Mouse (Mus musculus) embryo, embryonic 9.5 days (tissue): ENCODE data around the gene Gm28043.

Experiments
- DNase-seq: peaks from one replicate; pipeline ENCODE4 v3.0.0-alpha.2; 2017; ENCODE audit errors: extremely low spot score

Gene Gm28043

DNA sequence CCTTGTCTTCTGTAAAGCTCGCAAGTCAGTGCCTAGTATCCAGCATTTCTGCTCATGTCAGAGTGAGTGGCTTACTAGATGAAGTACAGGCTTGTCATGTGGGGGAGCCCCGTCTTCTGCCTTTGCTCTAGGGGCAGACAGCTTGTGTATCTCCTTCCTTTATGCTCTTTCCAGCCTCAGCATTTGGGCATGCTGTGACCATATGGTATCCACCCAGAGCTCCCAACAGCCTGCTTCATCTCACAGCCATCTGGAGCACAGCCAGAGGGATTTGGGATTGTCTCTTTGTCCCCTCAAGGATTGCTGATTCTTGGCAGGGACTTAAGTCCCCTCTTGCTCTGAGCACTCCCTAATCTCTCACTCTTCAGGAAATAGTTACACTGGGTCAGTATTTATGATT lies 65.5 kb downstream of the Gm28043 start:
- no peak for DNase-seq

DNA sequence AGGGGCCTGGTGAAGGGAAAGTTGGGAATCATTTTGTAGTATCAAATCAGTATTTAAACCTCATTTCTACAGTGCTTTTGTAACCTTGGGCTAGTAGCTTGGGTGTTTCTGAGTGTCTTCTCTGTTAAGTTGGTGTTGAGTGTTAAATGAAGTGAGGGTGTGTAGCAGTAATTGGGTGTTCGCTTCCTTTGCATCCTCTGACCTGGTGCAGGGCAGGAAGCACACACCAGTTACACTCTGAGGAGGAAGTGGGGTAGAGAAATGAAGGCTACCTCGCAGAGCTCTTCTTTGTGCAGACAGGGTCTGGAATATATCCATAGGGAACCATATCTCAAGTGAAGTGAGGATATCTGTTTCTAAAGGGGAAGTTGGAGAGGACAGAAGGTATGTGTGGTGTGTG lies 66.2 kb downstream of the Gm28043 start:
- no peak for DNase-seq

DNA sequence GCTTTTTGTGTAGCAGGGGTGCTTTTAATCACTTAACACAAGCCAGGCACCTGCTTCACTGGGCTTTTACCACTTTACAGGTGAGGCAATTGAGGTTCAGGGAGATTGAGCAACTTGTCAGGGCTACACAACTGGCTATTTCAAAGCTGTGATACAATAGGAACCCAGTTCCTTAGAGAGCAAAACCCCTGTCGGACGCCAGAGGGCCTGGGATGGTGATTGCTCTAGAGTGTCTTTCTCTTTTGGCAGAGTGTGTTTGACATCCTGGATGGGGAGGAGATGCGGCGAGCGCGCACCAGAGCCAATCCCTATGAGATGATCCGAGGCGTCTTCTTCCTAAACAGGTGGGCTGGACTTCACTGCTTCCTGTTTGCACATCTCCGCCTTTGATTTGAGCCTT lies 67.0 kb downstream of the Gm28043 start:
- DNase-seq = no peak

DNA sequence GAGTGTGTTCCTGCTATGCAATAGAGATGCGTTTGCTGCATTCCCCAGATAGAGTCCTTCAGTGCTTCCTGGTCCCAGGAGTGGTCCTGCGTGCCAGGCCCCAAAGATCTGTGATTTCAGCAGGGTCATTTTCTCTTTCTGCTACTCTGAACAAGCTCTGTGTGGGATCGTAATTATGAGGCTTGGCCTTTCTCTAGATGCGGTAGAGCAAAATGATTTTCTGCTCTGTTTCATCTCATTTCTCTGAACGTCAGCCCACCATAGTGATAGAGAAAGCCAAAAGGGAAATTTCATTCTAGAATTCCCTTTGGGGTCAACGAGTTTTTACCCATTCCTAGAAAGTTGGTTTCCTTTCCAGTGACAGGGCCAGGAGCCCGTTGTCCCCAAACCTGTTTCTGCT lies 67.6 kb downstream of the Gm28043 start:
- DNase-seq = no peak

DNA sequence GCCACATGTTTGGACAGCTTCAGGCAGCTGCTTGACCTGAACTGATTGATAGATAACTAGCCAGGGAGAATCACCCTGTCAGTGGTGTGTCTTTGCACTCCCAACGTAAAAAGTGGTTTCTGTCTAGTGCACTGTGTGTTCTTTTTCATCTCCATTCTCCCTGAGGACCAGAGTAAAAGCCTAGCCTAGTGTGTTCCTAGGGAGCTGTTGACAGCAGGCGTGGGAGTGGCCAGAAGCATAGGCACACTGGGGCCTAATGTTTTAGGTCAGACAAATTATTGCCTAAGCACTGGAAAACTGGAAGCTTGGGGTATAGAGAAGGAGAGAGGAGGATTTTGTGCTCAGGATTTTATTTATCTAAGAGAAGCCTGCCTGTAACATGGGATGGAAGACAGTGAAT lies 68.5 kb downstream of the Gm28043 start:
- no peak for DNase-seq

DNA sequence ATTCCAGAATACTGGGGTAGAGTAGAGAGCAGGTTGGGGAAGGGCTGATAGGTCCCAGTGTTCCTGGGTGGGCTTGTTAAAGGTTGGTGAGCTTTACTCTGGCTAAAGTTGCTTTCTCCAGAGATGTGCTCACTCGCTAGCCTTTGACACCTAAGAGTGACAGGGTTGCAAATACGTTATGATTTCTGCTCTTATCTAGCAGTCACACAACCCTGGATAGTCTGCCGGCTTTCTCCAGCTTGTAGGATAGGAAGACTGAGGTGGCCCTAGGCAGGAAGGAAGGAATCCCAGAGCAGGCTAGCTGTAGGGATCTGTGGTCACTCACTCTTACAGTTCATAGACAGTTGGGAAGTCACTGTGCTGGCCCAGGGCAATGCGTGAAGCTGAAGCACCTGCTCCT lies 69.6 kb downstream of the Gm28043 start:
- no peak for DNase-seq

DNA sequence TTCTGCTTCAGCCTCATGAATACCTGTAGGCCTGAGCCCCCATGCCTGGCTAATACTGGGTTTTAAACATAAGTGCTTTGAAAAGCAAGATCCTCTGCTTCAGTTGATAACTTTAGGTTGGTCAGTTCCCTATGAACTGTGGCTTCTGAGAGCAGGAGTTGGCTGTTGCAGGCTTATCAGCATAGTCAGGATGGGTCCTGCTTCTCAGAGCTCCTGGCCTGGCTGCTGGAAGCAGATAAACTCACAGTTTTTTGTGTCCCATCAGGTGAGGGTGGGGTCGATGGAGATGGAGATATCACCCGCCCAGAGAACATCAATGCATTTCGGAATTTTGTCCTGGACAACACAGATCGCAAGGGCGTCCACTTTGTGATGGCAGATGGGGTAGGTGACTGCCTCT lies 72.1 kb downstream of the Gm28043 start:
- DNase-seq = no peak

DNA sequence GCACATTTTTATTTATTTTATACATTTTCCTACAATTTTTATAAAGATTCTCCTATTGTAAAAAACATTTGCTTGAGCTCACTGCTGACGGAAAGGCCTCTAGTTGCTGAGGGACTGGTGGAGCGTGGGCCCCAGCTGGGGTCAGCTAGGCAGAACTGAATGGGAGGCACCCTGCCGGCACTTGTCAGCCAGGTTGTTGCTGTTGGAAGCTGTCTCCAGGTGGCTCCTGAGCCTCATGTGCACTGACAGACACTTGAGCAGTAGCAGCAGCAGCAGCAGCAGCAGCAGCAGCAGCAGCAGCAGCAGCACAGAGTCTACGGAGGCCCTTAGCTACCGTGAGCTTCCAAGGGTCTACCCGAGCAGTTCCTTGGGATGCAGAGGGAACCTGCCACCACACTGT lies 72.7 kb downstream of the Gm28043 start:
- no peak for DNase-seq

DNA sequence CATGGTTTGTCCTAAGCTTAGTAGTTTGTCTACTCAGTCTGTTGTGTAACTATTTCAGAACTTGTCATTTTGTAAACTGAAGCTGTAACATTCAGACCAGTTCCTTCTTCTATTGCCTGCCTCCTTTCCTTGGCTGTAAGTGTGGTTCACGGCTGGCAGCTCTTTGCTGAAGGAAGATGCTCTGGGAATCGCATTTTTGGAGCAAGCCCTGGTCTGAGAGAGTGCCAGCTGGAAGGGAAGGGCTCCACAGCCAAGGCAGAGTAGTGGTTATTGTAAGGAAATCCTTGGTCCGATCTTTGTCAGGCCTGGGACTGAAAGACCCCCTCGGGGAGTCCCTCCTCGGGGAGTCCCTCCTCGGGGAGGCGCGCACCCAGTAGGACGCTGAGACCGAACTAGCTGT lies 73.9 kb downstream of the Gm28043 start:
- DNase-seq = no peak

DNA sequence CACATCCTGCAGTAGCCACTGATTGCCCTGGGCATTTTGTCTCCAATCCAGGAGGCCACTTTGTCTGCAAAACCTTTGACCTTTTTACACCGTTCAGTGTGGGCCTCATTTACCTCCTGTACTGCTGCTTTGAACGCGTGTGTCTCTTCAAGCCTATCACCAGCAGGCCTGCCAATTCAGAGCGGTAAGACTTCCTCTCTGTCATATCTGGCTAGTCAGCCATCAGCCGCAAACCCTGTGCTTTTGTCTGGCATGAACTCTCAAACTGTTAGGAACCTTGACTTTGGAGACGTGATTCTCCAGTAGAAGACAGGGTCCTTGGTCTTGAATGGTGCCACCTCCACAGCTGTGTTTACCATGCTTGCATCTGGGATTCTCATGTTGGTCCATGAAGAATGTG lies 75.6 kb downstream of the Gm28043 start:
- DNase-seq = no peak

DNA sequence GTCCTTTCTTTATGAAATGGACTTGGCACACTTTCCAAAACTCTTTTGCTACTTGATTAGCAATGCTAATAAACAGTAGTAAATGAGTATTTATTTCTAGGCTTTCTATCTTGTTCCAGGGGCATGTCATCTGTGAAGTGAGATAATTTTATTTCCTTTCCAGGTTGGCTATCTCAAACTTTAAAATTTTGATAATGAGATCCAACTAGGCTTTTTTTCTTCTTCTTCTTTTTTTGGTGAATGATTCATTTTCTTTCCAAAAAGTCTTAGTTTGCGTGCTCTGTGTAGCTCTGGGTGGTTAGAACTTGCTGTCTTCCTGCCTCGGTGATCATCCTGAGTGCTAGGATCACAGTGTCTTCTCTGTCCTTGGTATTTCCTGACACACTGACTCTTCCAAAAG lies 78.2 kb downstream of the Gm28043 start:
- no peak for DNase-seq

DNA sequence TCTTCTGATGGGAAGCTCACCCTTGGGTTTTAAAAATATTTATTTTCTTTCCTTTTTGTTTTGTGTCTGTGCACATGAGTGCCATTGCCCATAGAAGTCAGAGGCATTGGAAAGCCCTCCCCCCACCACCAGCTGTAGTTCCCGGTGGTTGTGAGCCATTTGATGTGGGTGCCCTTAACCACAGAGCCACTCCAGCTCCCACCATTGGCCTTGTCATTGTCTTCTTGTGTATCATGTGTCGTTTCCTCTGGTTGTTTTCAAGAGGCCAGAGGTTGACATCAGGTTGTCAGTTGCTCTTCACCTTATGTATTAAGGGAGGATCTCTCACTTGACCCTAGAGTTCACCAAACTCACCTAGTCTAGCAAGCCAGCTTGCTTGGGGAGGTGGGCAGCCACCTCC lies 78.9 kb downstream of the Gm28043 start:
- no peak for DNase-seq

DNA sequence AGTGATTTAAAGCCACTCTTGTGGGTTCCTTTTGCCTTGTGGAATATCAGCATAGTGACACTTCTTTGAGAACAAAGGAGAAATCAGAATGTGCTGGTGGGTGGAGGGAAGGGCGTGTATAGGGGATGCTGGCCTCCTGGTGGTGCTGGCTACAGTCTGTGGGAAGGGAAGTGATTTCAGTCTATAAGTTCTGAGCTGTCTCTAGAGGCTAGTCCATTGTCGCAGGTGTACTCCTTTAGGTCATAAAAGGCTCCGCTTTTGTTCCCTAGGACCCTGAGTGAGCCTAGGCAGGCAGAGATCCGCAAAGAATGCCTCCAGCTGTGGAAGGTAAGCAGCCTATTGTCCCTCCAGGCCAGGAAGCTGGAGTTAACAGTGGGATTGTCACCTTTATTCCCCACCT lies 79.8 kb downstream of the Gm28043 start:
- DNase-seq = no peak

DNA sequence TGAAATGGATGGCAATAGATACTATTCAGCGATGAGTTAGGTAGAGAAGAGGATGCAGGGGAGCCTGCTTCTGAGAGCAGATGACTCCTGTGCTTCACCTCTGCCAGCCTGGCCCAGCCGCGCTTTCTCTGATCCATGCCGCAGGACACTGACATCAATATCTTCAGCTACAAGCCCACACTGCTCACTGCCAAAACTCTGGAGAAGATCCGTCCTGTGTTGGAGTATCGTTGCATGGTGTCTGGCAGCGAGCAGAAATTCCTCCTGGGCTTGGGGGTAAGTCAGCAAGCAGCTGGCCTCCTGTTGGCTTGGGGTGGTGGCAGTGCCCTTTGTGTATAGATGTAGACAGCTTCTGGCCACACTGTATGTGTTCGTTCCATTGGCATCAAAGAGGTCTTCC lies 82.3 kb downstream of the Gm28043 start:
- no peak for DNase-seq

DNA sequence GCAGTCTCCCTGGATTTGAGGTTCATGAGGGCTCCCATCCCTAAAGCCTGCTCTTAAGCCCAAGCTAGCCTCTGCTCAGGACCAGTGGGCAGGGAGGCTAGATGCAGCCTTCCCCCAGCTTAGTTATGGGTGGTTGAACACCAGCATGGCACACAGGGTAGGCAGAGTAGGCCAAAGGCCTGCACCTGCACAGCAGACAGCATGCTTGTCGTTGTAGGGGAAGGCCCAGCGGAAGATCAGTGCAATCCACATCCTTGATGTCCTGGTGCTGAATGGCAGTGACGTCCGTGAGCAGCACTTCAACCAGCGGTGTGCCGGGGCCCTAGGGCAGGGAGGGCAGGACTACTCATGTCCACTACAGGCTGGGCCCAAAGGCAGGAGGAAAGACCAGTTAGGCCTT lies 83.7 kb downstream of the Gm28043 start:
- no peak for DNase-seq

DNA sequence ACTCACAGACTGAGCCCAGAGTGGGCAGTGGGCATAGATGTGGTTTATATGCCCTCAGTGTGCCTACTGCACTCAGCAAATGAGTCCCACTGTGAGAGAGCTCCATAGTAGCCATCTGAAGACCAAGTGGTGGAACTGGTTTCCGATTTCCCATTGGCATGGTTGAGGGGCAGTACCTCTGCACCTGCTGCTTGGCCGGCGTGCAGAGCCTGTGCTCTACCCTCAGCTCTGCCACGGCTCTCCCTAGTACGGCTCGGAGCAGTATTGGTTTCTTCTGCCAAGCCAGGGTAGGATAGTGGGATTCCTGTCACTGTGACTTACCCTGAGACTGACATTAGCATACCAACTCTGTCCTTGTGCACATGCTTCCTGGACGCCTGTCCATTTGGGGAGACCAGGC lies 85.9 kb downstream of the Gm28043 start:
- DNase-seq = no peak

DNA sequence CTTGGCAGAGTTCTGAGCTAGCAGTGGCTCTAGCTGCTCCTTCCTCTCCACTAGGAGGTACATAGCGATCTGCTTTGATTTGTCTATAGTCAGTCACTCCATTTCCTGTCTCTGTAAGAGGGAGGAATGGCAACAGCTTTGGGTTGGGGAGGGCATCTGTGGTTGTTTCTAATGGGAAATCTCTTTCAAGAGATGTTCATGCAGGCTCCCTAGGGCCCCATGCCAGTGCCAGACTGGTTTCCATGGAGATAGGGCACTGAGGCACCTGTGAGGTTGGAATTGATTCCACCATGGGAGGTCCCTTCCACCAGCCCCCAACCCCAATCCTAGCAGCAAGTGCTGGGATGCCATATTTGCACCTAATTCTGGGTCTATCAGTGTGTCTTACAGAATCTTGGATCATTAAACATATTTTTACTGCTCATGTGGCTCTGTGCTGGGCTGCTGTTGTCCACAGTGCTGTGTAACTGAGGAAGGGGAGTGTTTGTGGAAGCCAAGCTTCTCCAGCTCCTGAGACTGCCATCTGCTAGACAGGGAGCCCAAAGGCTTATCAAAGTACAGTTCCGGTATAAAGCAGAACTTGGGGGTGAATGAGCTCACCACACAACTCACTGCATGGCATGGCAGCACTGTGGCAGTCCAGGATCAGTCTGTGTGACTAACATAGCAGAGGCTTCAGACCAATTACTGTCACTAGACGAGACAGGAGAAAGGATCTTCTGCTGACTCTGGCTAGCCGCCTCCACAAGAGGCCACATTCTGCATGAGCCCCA lies 88.4 kb downstream of the Gm28043 start:
- no peak for DNase-seq

DNA sequence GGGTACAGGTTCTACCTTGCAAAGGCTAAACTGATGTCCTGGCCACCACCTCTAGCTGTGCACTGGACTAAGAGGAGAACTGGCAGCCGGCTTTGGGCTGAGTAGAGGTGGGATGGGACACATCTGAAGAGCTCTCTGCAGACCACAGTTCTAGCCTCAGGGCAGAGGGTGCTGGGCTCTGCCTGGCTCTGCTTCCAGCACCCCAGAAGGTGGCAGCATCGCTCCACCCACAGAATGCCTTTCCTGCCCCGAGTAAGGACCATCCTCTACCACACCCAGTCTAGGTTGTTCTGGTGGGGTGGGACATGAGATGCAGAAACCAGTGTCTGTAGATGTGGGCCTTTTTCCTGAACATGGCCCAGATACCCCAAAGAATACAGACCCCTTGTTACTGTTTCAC lies 90.1 kb downstream of the Gm28043 start:
- DNase-seq = peak; percentile 55

DNA sequence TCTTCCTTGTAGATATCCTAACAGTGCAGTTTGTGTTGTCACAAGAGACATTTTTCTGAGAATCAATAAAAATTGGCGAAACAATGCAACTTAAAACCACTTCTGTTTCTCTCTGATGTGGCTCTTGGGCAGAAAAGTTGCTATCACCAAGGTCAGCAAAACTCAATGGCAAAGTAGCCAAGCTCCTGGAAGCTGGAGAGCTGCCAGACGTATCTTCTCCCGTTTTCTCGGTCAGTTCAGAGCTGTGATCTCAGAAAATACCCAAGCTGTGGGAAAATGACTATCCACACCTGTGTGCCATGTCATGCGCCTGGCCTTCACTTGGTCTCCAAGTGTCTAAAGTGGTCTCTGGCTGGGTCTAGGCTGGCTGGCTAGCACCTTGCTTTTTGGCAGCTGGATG lies 91.2 kb downstream of the Gm28043 start:
- no peak for DNase-seq

DNA sequence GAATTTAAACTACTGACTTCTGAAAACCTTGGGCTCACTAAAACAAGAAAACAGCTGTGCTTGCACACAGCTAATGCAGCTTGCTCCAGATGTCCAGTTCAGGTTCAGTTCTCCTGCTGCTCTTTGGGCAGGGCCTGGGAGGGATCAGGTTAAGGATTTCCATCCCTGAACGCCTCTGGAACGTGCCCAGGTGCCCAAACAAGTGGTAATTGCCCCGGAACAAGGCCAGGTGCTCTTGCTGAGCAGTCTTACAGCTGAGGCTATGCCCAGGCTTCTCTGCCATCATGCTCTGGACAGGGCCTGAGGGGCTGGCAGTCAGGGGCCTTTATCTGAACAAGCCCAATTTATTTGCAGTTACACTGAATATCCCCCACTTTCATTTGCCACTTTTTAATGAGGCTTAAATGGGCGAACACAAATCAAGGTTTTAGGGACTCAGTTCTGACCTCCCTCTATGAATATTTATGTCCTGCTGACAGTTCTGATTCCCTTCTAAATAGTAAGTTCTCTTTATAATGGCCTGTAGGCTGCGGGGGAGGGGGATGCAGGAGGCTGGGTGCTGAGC lies 92.4 kb downstream of the Gm28043 start:
- no peak for DNase-seq

DNA sequence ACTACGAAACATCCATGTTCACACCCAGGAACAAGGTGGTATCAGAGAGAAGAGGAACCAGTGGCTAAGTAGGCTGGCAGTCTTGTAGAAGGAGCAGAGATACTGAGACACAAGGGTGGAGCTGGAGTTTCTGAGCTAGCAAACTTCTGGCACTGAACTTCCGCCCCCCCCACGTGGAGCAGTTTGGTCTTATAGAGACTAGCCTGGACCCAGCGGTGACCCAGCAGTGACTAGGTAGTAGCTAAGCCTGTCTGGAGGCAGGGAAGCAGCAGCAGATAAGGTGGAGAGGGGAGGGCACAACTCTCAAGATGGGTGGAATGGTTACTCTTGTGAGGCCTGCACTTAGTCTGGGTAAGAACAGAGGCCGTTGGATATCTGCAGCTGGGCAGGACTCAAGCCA lies 94.1 kb downstream of the Gm28043 start:
- DNase-seq = no peak

DNA sequence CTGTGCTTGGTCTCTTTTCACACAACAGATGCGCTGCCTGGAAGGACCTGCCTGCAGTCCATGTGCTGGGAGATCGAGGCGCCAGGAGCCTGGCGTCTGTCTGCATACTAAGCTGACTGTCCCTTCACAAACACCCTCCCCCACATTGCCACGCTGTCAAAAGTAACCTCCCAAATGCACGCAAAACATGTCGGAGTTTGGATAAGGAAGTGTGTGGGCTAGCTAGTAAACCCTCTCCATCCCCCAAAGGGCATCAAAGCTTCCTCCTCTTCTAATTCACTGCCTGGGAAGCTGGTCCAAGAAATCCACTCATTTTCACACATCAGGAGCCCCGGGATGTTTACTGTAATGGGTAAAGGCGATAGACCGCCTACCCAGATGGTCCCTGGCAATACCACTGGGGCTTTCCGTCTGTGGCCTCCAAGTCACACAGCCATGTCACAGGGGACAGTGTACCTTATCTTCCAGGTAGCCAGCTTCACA lies 95.9 kb downstream of the Gm28043 start:
- DNase-seq = no peak

DNA sequence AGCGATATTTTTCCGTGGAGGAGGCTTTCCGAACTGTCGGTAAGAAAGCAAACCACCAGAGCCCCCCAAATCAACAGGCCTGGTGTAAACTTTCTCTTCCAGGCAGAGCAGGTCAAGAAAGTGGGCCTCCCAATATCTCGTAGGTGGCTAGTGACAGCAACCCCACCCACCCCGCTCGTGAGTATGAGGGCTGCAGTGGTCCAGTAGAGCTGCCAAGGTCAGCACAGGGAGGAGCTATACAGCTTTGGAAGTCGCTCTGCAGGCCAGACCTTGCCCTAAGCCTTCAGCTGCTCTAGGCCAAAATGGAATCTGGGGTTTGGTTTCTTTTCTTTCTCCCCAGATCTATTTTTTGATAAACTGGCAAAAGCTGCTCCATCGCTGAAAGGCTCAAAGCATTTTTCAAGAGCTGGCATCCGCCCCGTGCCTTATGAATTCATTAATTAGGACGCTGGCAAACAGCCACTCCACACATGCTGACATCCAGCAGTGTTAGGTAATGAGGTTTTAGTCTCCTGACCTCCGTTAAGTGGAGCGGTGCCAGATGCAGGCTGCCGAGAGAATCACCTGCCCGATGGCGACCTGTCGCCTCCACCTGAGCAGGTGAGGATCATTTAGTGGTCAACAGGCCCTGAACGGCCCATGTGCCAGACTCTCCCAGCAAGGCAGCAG lies 96.5 kb downstream of the Gm28043 start:
- no peak for DNase-seq
